Mouse (Mus musculus) neural tube, embryonic 12.5 days (tissue): ENCODE results near the gene Dnm2. TPM values are rescaled to one million over a fixed set of nuclear protein-coding genes. Genes with fewer than 3 reads are reported as not detected.
A peak's percentile ranks its signal among the peaks of the same experiment; 100 is the strongest.
"Not testable (repeated sequence)": the region's sequence is repeated elsewhere in the genome, so short reads cannot be mapped to it uniquely, and the experiment has no call there.

Experiments
- ATAC-seq: fragments of 200-750 bp; cut with Nextera tagmentation; 2 replicates; pipeline ENCODE4 v1.8.0; 2017; ENCODE audit warnings: low read depth, mild to moderate bottlenecking, moderate TSS enrichment, moderate library complexity; ENCODE audit not compliant: low FRiP score
- H3K27ac ChIP-seq: fragments of 300-500 bp; sonication (generic); 2 replicates; pipeline ENCODE4 v1.5.1; 2016
- H3K27me3 ChIP-seq: fragments of 300-500 bp; sonication (generic); replicated peaks from 2 replicates; pipeline ENCODE4 v1.6.1; 2016; ENCODE audit warnings: mild to moderate bottlenecking
- H3K36me3 ChIP-seq: fragments of 300-500 bp; sonication (generic); 2 replicates; pipeline ENCODE4 v1.6.1; 2016; ENCODE audit warnings: mild to moderate bottlenecking
- H3K4me1 ChIP-seq: fragments of 300-500 bp; sonication (generic); 2 replicates; pipeline ENCODE4 v1.6.1; 2016
- H3K4me2 ChIP-seq: fragments of 300-500 bp; sonication (generic); replicated peaks from 2 replicates; pipeline ENCODE4 v1.6.1; 2016; ENCODE audit warnings: mild to moderate bottlenecking
- H3K4me3 ChIP-seq: fragments of 300-500 bp; sonication (generic); 2 replicates; pipeline ENCODE4 v1.5.1; 2016
- H3K9ac ChIP-seq: fragments of 300-500 bp; sonication (generic); 2 replicates; pipeline ENCODE4 v1.6.1; 2016; ENCODE audit warnings: mild to moderate bottlenecking
- H3K9me3 ChIP-seq: fragments of 300-500 bp; sonication (generic); 2 replicates; pipeline ENCODE4 v1.6.1; 2016; ENCODE audit warnings: mild to moderate bottlenecking
- WGBS: fragments of 180-500 bp; shearing (Covaris S2); methylation state at CpG from one replicate; pipeline ENCODE4 v1.1.7; 2016; 5-methylcytosine and 5-hydroxymethylcytosine counted together
- polyA plus RNA-seq: library from polyadenylated mRNA; unstranded; fragments of >200 nt; fragmentation: Nextera tagmentation; extraction: Ambion mirVana; gene quantifications from 2 replicates; pipeline ENCODE4 v1.2.1, GENCODE M21; 2016

Gene Dnm2
- polyA plus RNA-seq, 1 experiment from 2014 or later = 80.4 TPM

GRCm38 (mm10) chr9:21518690-21519089, 94.0 kb downstream of the Dnm2 start:
- not testable (repeated sequence) for H3K27me3 ChIP-seq, H3K4me3 ChIP-seq, H3K9ac ChIP-seq, H3K4me1 ChIP-seq, H3K36me3 ChIP-seq, H3K9me3 ChIP-seq, ATAC-seq, H3K27ac ChIP-seq, H3K4me2 ChIP-seq
- WGBS = 85% methylated on average over 6 of the region's 6 CpGs

GRCm38 (mm10) chr9:21525142-21525936, 100.6 kb downstream of the Dnm2 start:
- Histone ChIP-seq H3K9me3 (no peaks in the 10 kb centered on the region), H3K27me3 (no peaks in the 10 kb centered on the region), H3K4me2 (no peak overlapping the region), H3K36me3 (peaks cover 3% of the 10 kb centered on the region; the same call in 1 of the 2 replicates), H3K4me1 (no peaks in the 10 kb centered on the region), H3K9ac (no peak overlapping the region), H3K4me3 (no peak overlapping the region), H3K27ac (no peak overlapping the region)
- ATAC-seq = no peak
- WGBS = 85% methylated on average over 7 of the region's 7 CpGs

GRCm38 (mm10) chr9:21525937-21526633, 101.4 kb downstream of the Dnm2 start, which contains the start of gene AB124611:
AB124611 (plus strand) TSS chr9:21526176.
- H3K9me3 ChIP-seq = no peaks in the 10 kb centered on the region

GRCm38 (mm10) chr9:21526634-21526944, 101.9 kb downstream of the Dnm2 start:
- H3K27me3 ChIP-seq = no peaks in the 10 kb centered on the region
- ATAC-seq = no peak
- no peak overlapping the region for H3K4me2 ChIP-seq
- H3K9me3 ChIP-seq = no peaks in the 10 kb centered on the region
- no peak overlapping the region for H3K27ac ChIP-seq
- H3K9ac ChIP-seq = no peak overlapping the region
- 94% methylated on average over 3 of the region's 3 CpGs for WGBS
- peaks cover 3% of the 10 kb centered on the region; the same call in 1 of the 2 replicates for H3K36me3 ChIP-seq
- no peaks in the 10 kb centered on the region for H3K4me1 ChIP-seq
- H3K4me3 ChIP-seq = no peak overlapping the region

More at GRCm38 (mm10) chr9:21525937-21526633, 101.4 kb downstream of the Dnm2 start, which contains the start of gene AB124611:
- Histone ChIP-seq H3K27me3 (no peaks in the 10 kb centered on the region), H3K27ac (no peak within 1 kb of the TSS), H3K4me3 (no peak within 1 kb of the TSS), H3K9ac (no peak within 1 kb of the TSS), H3K4me1 (no peaks in the 10 kb centered on the region), H3K4me2 (no peak within 1 kb of the TSS), H3K36me3 (peaks cover 3% of the 10 kb centered on the region; the same call in 1 of the 2 replicates)
- 78% methylated on average over 14 of the region's 14 CpGs for WGBS
- ATAC-seq = no peak

- no peak overlapping the region for H3K4me3 ChIP-seq
- H3K36me3 ChIP-seq = peaks cover under 1% of the 10 kb centered on the region; the same call in 1 of the 2 replicates
- no peak for ATAC-seq
- no peaks in the 10 kb centered on the region for H3K4me1 ChIP-seq
- H3K27ac ChIP-seq = no peak overlapping the region
- no peak overlapping the region for H3K9ac ChIP-seq
- H3K27me3 ChIP-seq = no peaks in the 10 kb centered on the region
- H3K9me3 ChIP-seq = no peaks in the 10 kb centered on the region
- no peak overlapping the region for H3K4me2 ChIP-seq
- 92% methylated on average over 2 of the region's 2 CpGs for WGBS
Measured at GRCm38 (mm10) chr9:21527100-21527801, 102.5 kb downstream of the Dnm2 start.

- H3K9ac ChIP-seq = no peak overlapping the region
- no peak overlapping the region for H3K4me2 ChIP-seq
- no peaks in the 10 kb centered on the region for H3K9me3 ChIP-seq
- H3K27me3 ChIP-seq = no peaks in the 10 kb centered on the region
- H3K36me3 ChIP-seq = no peaks in the 10 kb centered on the region; the same call in 1 of the 2 replicates
- no peak for ATAC-seq
- H3K4me3 ChIP-seq = no peak overlapping the region
- no peaks in the 10 kb centered on the region for H3K4me1 ChIP-seq
- H3K27ac ChIP-seq = no peak overlapping the region
- 73% methylated on average over 1 of the region's 1 CpGs for WGBS
Measured at GRCm38 (mm10) chr9:21527917-21528324, 103.2 kb downstream of the Dnm2 start.

GRCm38 (mm10) chr9:21536501-21536900, 111.8 kb downstream of the Dnm2 start:
- no peak for ATAC-seq

GRCm38 (mm10) chr9:21537009-21537408, 112.3 kb downstream of the Dnm2 start:
- no peak for ATAC-seq
- H3K9me3 ChIP-seq = no peaks in the 10 kb centered on the region
- H3K4me2 ChIP-seq = no peak overlapping the region
- 71% methylated on average over 4 of the region's 4 CpGs for WGBS
- H3K36me3 ChIP-seq = 0 out of 2 replicates have a peak, but pooled peaks cover 2% of the 10 kb centered on the region
- H3K4me1 ChIP-seq = no peaks in the 10 kb centered on the region
- no peaks in the 10 kb centered on the region for H3K27me3 ChIP-seq
- H3K4me3 ChIP-seq = no peak overlapping the region
- no peak overlapping the region for H3K9ac ChIP-seq
- no peak overlapping the region for H3K27ac ChIP-seq

More at GRCm38 (mm10) chr9:21536501-21536900, 111.8 kb downstream of the Dnm2 start:
- Histone ChIP-seq H3K9ac (no peak overlapping the region), H3K4me2 (no peak overlapping the region), H3K36me3 (0 out of 2 replicates have a peak, but pooled peaks cover 2% of the 10 kb centered on the region), H3K4me1 (no peaks in the 10 kb centered on the region), H3K27me3 (no peaks in the 10 kb centered on the region), H3K4me3 (no peak overlapping the region), H3K9me3 (no peaks in the 10 kb centered on the region), H3K27ac (no peak overlapping the region)
- 96% methylated on average over 14 of the region's 14 CpGs for WGBS

- H3K4me3 ChIP-seq = no peak overlapping the region
- H3K4me2 ChIP-seq = no peak overlapping the region
- no peaks in the 10 kb centered on the region for H3K9me3 ChIP-seq
- H3K36me3 ChIP-seq = 0 out of 2 replicates have a peak, but pooled peaks cover 2% of the 10 kb centered on the region
- no peak overlapping the region for H3K9ac ChIP-seq
- no peak for ATAC-seq
- no peak overlapping the region for H3K27ac ChIP-seq
- peaks cover 6% of the 10 kb centered on the region for H3K4me1 ChIP-seq
- no peaks in the 10 kb centered on the region for H3K27me3 ChIP-seq
- 81% methylated on average over 7 of the region's 7 CpGs for WGBS
Measured at GRCm38 (mm10) chr9:21539981-21540753, 115.5 kb downstream of the Dnm2 start.

GRCm38 (mm10) chr9:21542001-21542400, 117.3 kb downstream of the Dnm2 start:
- not testable (repeated sequence) for H3K4me3 ChIP-seq, H3K4me2 ChIP-seq, ATAC-seq, H3K9me3 ChIP-seq, H3K9ac ChIP-seq, H3K27ac ChIP-seq, H3K36me3 ChIP-seq, H3K4me1 ChIP-seq, H3K27me3 ChIP-seq
- 95% methylated on average over 2 of the region's 2 CpGs for WGBS

GRCm38 (mm10) chr9:21545351-21545915, 120.7 kb downstream of the Dnm2 start:
- 6% methylated on average over 9 of the region's 9 CpGs for WGBS
- H3K9ac ChIP-seq = peak overlapping the region; percentile 64
- H3K4me2 ChIP-seq = peak overlapping the region; percentile 73
- peak; percentile 38; the same call in 1 of the 2 replicates for ATAC-seq
- peak overlapping the region; percentile 85 for H3K27ac ChIP-seq
- peaks cover 8% of the 10 kb centered on the region; the same call in 1 of the 2 replicates for H3K36me3 ChIP-seq
- H3K4me3 ChIP-seq = peak overlapping the region; percentile 83
- no peaks in the 10 kb centered on the region for H3K27me3 ChIP-seq
- peaks cover 22% of the 10 kb centered on the region for H3K4me1 ChIP-seq
- H3K9me3 ChIP-seq = no peaks in the 10 kb centered on the region
